Mouse (Mus musculus): ENCODE results near the gene Akap6.

The Akap6 gene

GRCm38 (mm10) chr12:53144122-53144695, 445.0 kb downstream of the Akap6 start:
- no peak for DNase-seq (ENCODE audit: low spot score in 2 of 2)

- no peak for DNase-seq (ENCODE audit: low spot score in 2 of 2)
Observed at GRCm38 (mm10) chr12:53144760-53145159, 445.6 kb downstream of the Akap6 start.

GRCm38 (mm10) chr12:53145516-53145915, 446.3 kb downstream of the Akap6 start:
- DNase-seq (ENCODE audit: low spot score in 2 of 2): no peak

GRCm38 (mm10) chr12:53146460-53147050, 447.4 kb downstream of the Akap6 start:
- DNase-seq (ENCODE audit: low spot score in 2 of 2): no peak

GRCm38 (mm10) chr12:53147696-53148095, 448.5 kb downstream of the Akap6 start:
- DNase-seq (ENCODE audit: low spot score in 2 of 2): no peak

- no peak for DNase-seq (ENCODE audit: low spot score in 2 of 2)
Observed at GRCm38 (mm10) chr12:53168189-53169003, 469.2 kb downstream of the Akap6 start.

DNA sequence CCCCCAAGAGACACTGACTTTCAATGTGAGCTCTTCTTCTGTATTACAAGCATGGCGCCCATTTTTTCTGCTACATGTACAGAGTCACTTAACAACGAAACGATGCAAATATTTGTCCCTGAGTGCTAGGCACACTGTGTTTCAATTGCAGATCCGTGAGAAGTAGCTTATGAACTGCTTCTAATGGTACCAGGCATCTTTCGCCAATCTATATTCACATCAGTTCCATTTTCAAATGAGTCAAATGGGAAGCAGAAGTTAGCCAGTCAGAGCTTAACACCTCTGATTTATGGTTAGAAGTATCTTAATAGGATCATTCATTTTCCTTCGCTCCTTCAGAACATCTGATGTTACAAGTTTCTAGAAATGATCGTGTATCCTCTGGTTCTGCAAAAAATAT, 492.3 kb downstream of the Akap6 start:
- DNase-seq (ENCODE audit: low spot score in 2 of 2): no peak

DNA sequence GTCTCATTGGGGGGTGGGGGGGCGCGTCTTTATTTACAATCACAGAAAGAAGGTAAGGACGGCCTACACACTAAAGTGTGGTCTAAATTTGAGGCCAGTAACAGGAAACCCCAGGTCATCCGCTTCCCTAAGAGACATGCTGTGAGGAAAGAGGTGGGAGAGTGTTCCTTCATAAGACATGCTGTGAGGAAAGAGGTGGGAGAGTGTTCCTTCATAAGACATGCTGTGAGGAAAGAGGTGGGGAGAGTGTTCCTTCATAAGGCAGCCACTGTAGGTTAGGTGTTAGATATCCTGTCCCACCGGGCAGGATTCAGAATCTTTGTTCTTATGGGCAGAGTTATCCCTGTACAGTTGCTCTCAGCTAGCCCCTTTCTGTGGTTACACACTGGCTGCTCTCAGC, 494.5 kb downstream of the Akap6 start:
- no peak for DNase-seq (ENCODE audit: low spot score in 2 of 2)
